Mouse (Mus musculus) kidney, embryonic 16.5 days (tissue): ENCODE results near the gene Coro1c. TPM values are rescaled to one million over a fixed set of nuclear protein-coding genes. Genes with fewer than 3 reads are reported as not detected.

Source experiments
- ATAC-seq: fragments of 200-750 bp; cut with Nextera tagmentation; 2 replicates; pipeline ENCODE4 v1.8.0; 2017; ENCODE audit warnings: moderate TSS enrichment; ENCODE audit not compliant: low FRiP score, low TSS enrichment
- H3K27ac ChIP-seq: fragments of 300-500 bp; sonication (generic); 2 replicates; pipeline ENCODE4 v1.5.1; 2014; ENCODE audit warnings: low read length
- H3K27me3 ChIP-seq: fragments of 300-500 bp; sonication (generic); 2 replicates; pipeline ENCODE4 v1.6.1; 2014; ENCODE audit warnings: low read length, control low read depth, mixed read lengths; ENCODE audit not compliant: insufficient read depth
- H3K36me3 ChIP-seq: fragments of 300-500 bp; sonication (generic); 2 replicates; pipeline ENCODE4 v1.6.1; 2014; ENCODE audit warnings: low read length, control low read depth, mixed read lengths; ENCODE audit not compliant: insufficient read depth
- H3K4me1 ChIP-seq: fragments of 300-500 bp; sonication (generic); 2 replicates; pipeline ENCODE4 v1.6.1; 2014; ENCODE audit warnings: low read length, control low read depth, mixed read lengths; ENCODE audit not compliant: insufficient read depth
- H3K4me2 ChIP-seq: fragments of 300-500 bp; sonication (generic); replicated peaks from 2 replicates; pipeline ENCODE4 v1.6.1; 2014; ENCODE audit warnings: low read depth, low read length
- H3K4me3 ChIP-seq: fragments of 300-500 bp; sonication (generic); 2 replicates; pipeline ENCODE4 v1.5.1; 2014; ENCODE audit warnings: mild to moderate bottlenecking, low read length
- H3K9ac ChIP-seq: fragments of 300-500 bp; sonication (generic); replicated peaks from 2 replicates; pipeline ENCODE4 v1.6.1; 2014; ENCODE audit warnings: low read length
- H3K9me3 ChIP-seq: fragments of 300-500 bp; sonication (generic); 2 replicates; pipeline ENCODE4 v1.6.1; 2016; ENCODE audit warnings: low read length, control low read depth
- WGBS: fragments of 180-500 bp; shearing (Covaris S2); extraction: QIAGEN DNeasy Blood & Tissue Kit; methylation state at CpG from one replicate; pipeline ENCODE4 v1.1.7; 2014; 5-methylcytosine and 5-hydroxymethylcytosine counted together
- polyA plus RNA-seq: library from polyadenylated mRNA; unstranded; fragments of >200 nt; fragmentation: Nextera tagmentation; extraction: Ambion mirVana; gene quantifications from 2 replicates; pipeline ENCODE4 v1.2.1, GENCODE M21; 2015

Gene Coro1c
- polyA plus RNA-seq, 1 experiment from 2014 or later, result 126 TPM

GRCm38 (mm10) chr5:113844106-113844505 is 64.5 kb downstream of the Coro1c start:
- WGBS, result 83% methylated on average over 15 of the region's 15 CpGs
- H3K36me3 ChIP-seq, result peaks cover 53% of the 10 kb centered on the region
- no peak overlapping the region for H3K4me3 ChIP-seq
- no peak overlapping the region for H3K9ac ChIP-seq
- H3K4me1 ChIP-seq, result no peaks in the 10 kb centered on the region
- no peak overlapping the region for H3K27ac ChIP-seq
- H3K4me2 ChIP-seq, result no peak overlapping the region
- H3K9me3 ChIP-seq, result no peaks in the 10 kb centered on the region
- H3K27me3 ChIP-seq, result no peaks in the 10 kb centered on the region
- ATAC-seq, result no peak

- Histone ChIP-seq H3K9me3 (no peaks in the 10 kb centered on the region), H3K9ac (no peak overlapping the region), H3K36me3 (peaks cover 45% of the 10 kb centered on the region), H3K4me2 (no peak overlapping the region), H3K27ac (no peak overlapping the region), H3K27me3 (no peaks in the 10 kb centered on the region), H3K4me3 (no peak overlapping the region), H3K4me1 (no peaks in the 10 kb centered on the region)
- ATAC-seq, result no peak
- WGBS, result 90% methylated on average over 9 of the region's 9 CpGs
These were observed 65.7 kb downstream of the Coro1c start for GRCm38 (mm10) chr5:113842906-113843305.

- peaks cover 38% of the 10 kb centered on the region for H3K36me3 ChIP-seq
- H3K4me1 ChIP-seq, result no peaks in the 10 kb centered on the region
- no peak for ATAC-seq
- H3K27me3 ChIP-seq, result no peaks in the 10 kb centered on the region
- H3K9ac ChIP-seq, result no peak overlapping the region
- no peaks in the 10 kb centered on the region for H3K9me3 ChIP-seq
- no peak overlapping the region for H3K4me3 ChIP-seq
- H3K4me2 ChIP-seq, result no peak overlapping the region
- H3K27ac ChIP-seq, result no peak overlapping the region
- WGBS, result 90% methylated on average over 9 of the region's 9 CpGs
These were observed 66.3 kb downstream of the Coro1c start for GRCm38 (mm10) chr5:113842244-113842643.

GRCm38 (mm10) chr5:113841243-113842225 is 67.0 kb downstream of the Coro1c start:
- peaks cover 31% of the 10 kb centered on the region for H3K36me3 ChIP-seq
- 73% methylated on average over 23 of the region's 23 CpGs for WGBS
- no peak overlapping the region for H3K4me2 ChIP-seq
- no peak overlapping the region for H3K9ac ChIP-seq
- no peaks in the 10 kb centered on the region for H3K4me1 ChIP-seq
- no peak overlapping the region for H3K27ac ChIP-seq
- ATAC-seq, result no peak
- no peaks in the 10 kb centered on the region for H3K9me3 ChIP-seq
- H3K27me3 ChIP-seq, result no peaks in the 10 kb centered on the region
- H3K4me3 ChIP-seq, result no peak overlapping the region

- H3K4me1 ChIP-seq, result no peaks in the 10 kb centered on the region
- peaks cover 21% of the 10 kb centered on the region for H3K36me3 ChIP-seq
- H3K9me3 ChIP-seq, result no peaks in the 10 kb centered on the region
- WGBS, result 86% methylated on average over 4 of the region's 4 CpGs
- H3K4me3 ChIP-seq, result no peak overlapping the region
- H3K27ac ChIP-seq, result no peak overlapping the region
- H3K4me2 ChIP-seq, result no peak overlapping the region
- H3K27me3 ChIP-seq, result no peaks in the 10 kb centered on the region
- H3K9ac ChIP-seq, result no peak overlapping the region
- ATAC-seq, result no peak
These were observed 68.1 kb downstream of the Coro1c start for GRCm38 (mm10) chr5:113840443-113840842.

GRCm38 (mm10) chr5:113836961-113837360 is 71.6 kb downstream of the Coro1c start:
- ATAC-seq, result no peak
- Histone ChIP-seq H3K4me2 (no peak overlapping the region), H3K27ac (no peak overlapping the region), H3K4me1 (peaks cover 2% of the 10 kb centered on the region; the same call in 1 of the 2 replicates), H3K27me3 (no peaks in the 10 kb centered on the region), H3K4me3 (no peak overlapping the region), H3K9me3 (no peaks in the 10 kb centered on the region), H3K9ac (no peak overlapping the region), H3K36me3 (no peaks in the 10 kb centered on the region; the same call in 1 of the 2 replicates)
- 59% methylated on average over 10 of the region's 10 CpGs for WGBS

GRCm38 (mm10) chr5:113833316-113833947 is 75.1 kb downstream of the Coro1c start:
- Histone ChIP-seq H3K4me3 (no peak overlapping the region), H3K27me3 (no peaks in the 10 kb centered on the region), H3K36me3 (no peaks in the 10 kb centered on the region), H3K9me3 (no peaks in the 10 kb centered on the region), H3K4me1 (peaks cover 3% of the 10 kb centered on the region; the same call in 1 of the 2 replicates), H3K27ac (no peak overlapping the region), H3K4me2 (no peak overlapping the region), H3K9ac (no peak overlapping the region)
- no peak for ATAC-seq
- 56% methylated on average over 16 of the region's 16 CpGs for WGBS

- Histone ChIP-seq H3K9me3 (no peaks in the 10 kb centered on the region), H3K36me3 (no peaks in the 10 kb centered on the region), H3K4me2 (peak within 1 kb of the TSS; percentile 17; the same call in 1 of the 2 replicates), H3K4me3 (no peak within 1 kb of the TSS), H3K27me3 (no peaks in the 10 kb centered on the region), H3K9ac (no peak within 1 kb of the TSS), H3K4me1 (peaks cover 7% of the 10 kb centered on the region; the same call in 1 of the 2 replicates), H3K27ac (no peak within 1 kb of the TSS)
- WGBS, result 29% methylated on average over 8 of the region's 8 CpGs
- peak; percentile 27; the same call in 1 of the 2 replicates for ATAC-seq
These were observed 76.1 kb downstream of the Coro1c start, which contains the start of gene Selplg for GRCm38 (mm10) chr5:113832490-113832901. Gene Selplg, minus strand, starts transcription at chr5:113832644.

- Histone ChIP-seq H3K4me1 (peaks cover 7% of the 10 kb centered on the region; the same call in 1 of the 2 replicates), H3K4me3 (no peak overlapping the region), H3K9me3 (no peaks in the 10 kb centered on the region), H3K27me3 (no peaks in the 10 kb centered on the region), H3K27ac (no peak overlapping the region), H3K4me2 (no peak overlapping the region), H3K9ac (no peak overlapping the region), H3K36me3 (no peaks in the 10 kb centered on the region)
- WGBS, result 56% methylated on average over 3 of the region's 3 CpGs
- ATAC-seq, result no peak
These were observed 76.8 kb downstream of the Coro1c start for GRCm38 (mm10) chr5:113831741-113832140.
